Mouse (Mus musculus) CH12.LX (cell line): ENCODE results near the gene Mllt3. TPM values are rescaled to one million over a fixed set of nuclear protein-coding genes. Genes with fewer than 3 reads are reported as not detected.

ENCODE experiments used
- DNase-seq: peaks from one replicate; pipeline ENCODE4 v3.0.0-alpha.2; 2013; ENCODE audit errors: extremely low read depth
- H3K27ac ChIP-seq: 2 replicates; pipeline ENCODE4 v1.5.1; 2012; ENCODE audit warnings: low read depth, mild to moderate bottlenecking, control low read depth, moderate library complexity; ENCODE audit not compliant: insufficient read depth
- H3K27me3 ChIP-seq: replicated peaks from 2 replicates; pipeline ENCODE3; 2012; ENCODE audit warnings: inconsistent platforms
- H3K36me3 ChIP-seq, 2 experiments: replicated peaks in 1 of 2; 2 replicates each; pipeline versions ENCODE3 to v1.6.1; 2012; ENCODE audit warnings: inconsistent platforms in 1 of 2, low read length in 1 of 2, mild to moderate bottlenecking in 1 of 2, mixed read lengths in 1 of 2, moderate library complexity in 1 of 2; ENCODE audit not compliant: control insufficient read depth in 1 of 2, insufficient read depth in 1 of 2
- H3K4me1 ChIP-seq, 2 experiments: 2 replicates each; pipeline ENCODE4 v1.6.1; 2012; ENCODE audit warnings: inconsistent platforms in 1 of 2, moderate library complexity in 1 of 2; ENCODE audit not compliant: insufficient read depth in 2 of 2, control insufficient read depth in 1 of 2
- H3K4me2 ChIP-seq: 2 replicates; pipeline ENCODE4 v1.6.1; 2012; ENCODE audit warnings: low read depth, mild to moderate bottlenecking, control low read depth; ENCODE audit not compliant: poor library complexity, insufficient read depth, severe bottlenecking
- H3K4me3 ChIP-seq, 3 experiments: fragments of 150-350 bp in 1 of 3; sonication (generic) in 1 of 3; replicated peaks in 1 of 3; 2 replicates each; pipeline versions ENCODE3 to v1.5.1; 2011 to 2012; ENCODE audit warnings: low read depth in 2 of 3, low read length in 2 of 3, mild to moderate bottlenecking in 2 of 3, moderate library complexity in 2 of 3, control low read depth in 1 of 3, improper control_type of control experiment in 1 of 3, inconsistent platforms in 1 of 3, mixed read lengths in 1 of 3; ENCODE audit not compliant: poor library complexity in 1 of 3
- H3K79me2 ChIP-seq: replicated peaks from 2 replicates; pipeline ENCODE4 v1.6.1; 2012; ENCODE audit warnings: mild to moderate bottlenecking, moderate library complexity; ENCODE audit not compliant: control insufficient read depth, poor library complexity, insufficient read depth, severe bottlenecking; ENCODE audit errors: extremely low read depth
- H3K9ac ChIP-seq: 2 replicates; pipeline ENCODE4 v1.6.1; 2012; ENCODE audit warnings: low read depth, mild to moderate bottlenecking, control low read depth, moderate library complexity; ENCODE audit not compliant: insufficient read depth
- H3K9me3 ChIP-seq: replicated peaks from 2 replicates; pipeline ENCODE3; 2012; ENCODE audit warnings: low read length, inconsistent platforms, mixed read lengths
- BHLHE40 ChIP-seq: IDR thresholded peaks from 2 replicates; pipeline ENCODE4 v1.6.1; 2011; ENCODE audit warnings: mild to moderate bottlenecking, low read depth, low read length, improper control_type of control experiment
- CHD2 ChIP-seq: IDR thresholded peaks from 2 replicates; pipeline ENCODE4 v1.6.1; 2011; ENCODE audit warnings: low read length, improper control_type of control experiment
- CTCF ChIP-seq, 2 experiments: IDR thresholded peaks in 1 of 2; conservative IDR thresholded peaks in 1 of 2; 2 replicates each; pipeline ENCODE4 v1.5.1; 2011 to 2012; ENCODE audit warnings: low read depth in 2 of 2, low read length in 2 of 2, improper control_type of control experiment in 1 of 2, inconsistent platforms in 1 of 2, mild to moderate bottlenecking in 1 of 2, moderate library complexity in 1 of 2
- E2F4 ChIP-seq: IDR thresholded peaks from 2 replicates; pipeline ENCODE4 v1.6.1; 2011; ENCODE audit warnings: low read depth, low read length, improper control_type of control experiment; ENCODE audit not compliant: insufficient replicate concordance
- EP300 ChIP-seq: IDR thresholded peaks from 2 replicates; pipeline ENCODE4 v1.6.1; 2011; ENCODE audit warnings: low read length, improper control_type of control experiment
- GABPA ChIP-seq: IDR thresholded peaks from 2 replicates; pipeline ENCODE4 v1.6.1; 2012; ENCODE audit warnings: low read depth, low read length, improper control_type of control experiment, inconsistent platforms; ENCODE audit not compliant: insufficient replicate concordance
- HCFC1 ChIP-seq: IDR thresholded peaks from 2 replicates; pipeline ENCODE4 v1.6.1; 2012; ENCODE audit warnings: low read depth, mild to moderate bottlenecking, inconsistent platforms, low read length, improper control_type of control experiment
- JUND ChIP-seq: conservative IDR thresholded peaks from 2 replicates; pipeline ENCODE4 v1.6.1; 2011; ENCODE audit warnings: low read depth, low read length, improper control_type of control experiment
- KAT2A ChIP-seq: IDR thresholded peaks from 2 replicates; pipeline ENCODE4 v1.6.1; 2012; ENCODE audit warnings: low read length, improper control_type of control experiment, inconsistent platforms; ENCODE audit not compliant: insufficient replicate concordance
- MAFK ChIP-seq: IDR thresholded peaks from 2 replicates; pipeline ENCODE4 v1.6.1; 2011; ENCODE audit warnings: low read length, improper control_type of control experiment; ENCODE audit not compliant: insufficient replicate concordance
- MAX ChIP-seq: IDR thresholded peaks from 2 replicates; pipeline ENCODE4 v1.6.1; 2011; ENCODE audit warnings: low read length, improper control_type of control experiment
- MEF2A ChIP-seq: IDR thresholded peaks from 2 replicates; pipeline ENCODE4 v1.6.1; 2014; ENCODE audit warnings: low read depth, mild to moderate bottlenecking, inconsistent platforms, low read length, improper control_type of control experiment, borderline replicate concordance
- MYC ChIP-seq: IDR thresholded peaks from 2 replicates; pipeline ENCODE4 v1.6.1; 2011; ENCODE audit warnings: low read depth, mild to moderate bottlenecking, improper control_type of control experiment, low read length
- NRF1 ChIP-seq: IDR thresholded peaks from 2 replicates; pipeline ENCODE4 v1.6.1; 2014; ENCODE audit warnings: low read depth, mild to moderate bottlenecking, inconsistent platforms, low read length, improper control_type of control experiment, moderate library complexity
- PAX5 ChIP-seq: IDR thresholded peaks from 2 replicates; pipeline ENCODE4 v1.6.1; 2012; ENCODE audit warnings: low read length, inconsistent platforms, mixed read lengths
- POLR2AphosphoS2 ChIP-seq: IDR thresholded peaks from 2 replicates; pipeline ENCODE4 v1.6.1; 2011; ENCODE audit warnings: low read depth, low read length, improper control_type of control experiment
- RAD21 ChIP-seq: IDR thresholded peaks from 2 replicates; pipeline ENCODE4 v1.6.1; 2011; ENCODE audit warnings: low read depth, mild to moderate bottlenecking, low read length, improper control_type of control experiment, moderate library complexity
- SIN3A ChIP-seq: IDR thresholded peaks from 2 replicates; pipeline ENCODE4 v1.6.1; 2012; ENCODE audit warnings: low read length, improper control_type of control experiment, inconsistent platforms
- SMC3 ChIP-seq: IDR thresholded peaks from 2 replicates; pipeline ENCODE4 v1.6.1; 2011; ENCODE audit warnings: low read depth, low read length, improper control_type of control experiment
- TBP ChIP-seq: conservative IDR thresholded peaks from 2 replicates; pipeline ENCODE4 v1.6.1; 2011; ENCODE audit warnings: low read depth, low read length, improper control_type of control experiment
- TCF12 ChIP-seq: IDR thresholded peaks from 2 replicates; pipeline ENCODE4 v1.6.1; 2014; ENCODE audit warnings: low read depth, mild to moderate bottlenecking, inconsistent platforms, low read length, improper control_type of control experiment
- UBTF ChIP-seq: IDR thresholded peaks from 2 replicates; pipeline ENCODE4 v1.6.1; 2012; ENCODE audit warnings: low read depth, mild to moderate bottlenecking, inconsistent platforms, low read length, improper control_type of control experiment, moderate library complexity
- USF1 ChIP-seq: IDR thresholded peaks from 2 replicates; pipeline ENCODE4 v1.6.1; 2014; ENCODE audit warnings: low read depth, mild to moderate bottlenecking, inconsistent platforms, low read length, improper control_type of control experiment
- USF2 ChIP-seq: conservative IDR thresholded peaks from 2 replicates; pipeline ENCODE4 v1.6.1; 2011; ENCODE audit warnings: low read depth, low read length, improper control_type of control experiment
- ZKSCAN1 ChIP-seq: IDR thresholded peaks from 2 replicates; pipeline ENCODE4 v1.6.1; 2012; ENCODE audit warnings: low read depth, inconsistent platforms, low read length, improper control_type of control experiment, borderline replicate concordance
- dilution Hi-C: fragments of 300-500 bp; cut with MboI; formaldehyde crosslinking; loops from 2 replicates; pipeline ENCODE4 v1.14.3; 2020; ENCODE audit warnings: low sequenced_read_pairs; ENCODE audit not compliant: extremely low pct_unique_long_range_greater_than_20kb, extremely low pct_ligation_motif_present
- in situ Hi-C: fragments of 300-500 bp; cut with MboI; formaldehyde crosslinking; loops from 3 replicates; pipeline ENCODE4 v1.14.3; 2019; ENCODE audit warnings: low sequenced_read_pairs, low pct_ligation_motif_present, low pct_unique_long_range_greater_than_20kb, mixed read lengths
- polyA plus RNA-seq: library from polyadenylated mRNA; unstranded; fragments of >175 nt; gene quantifications from 2 replicates; pipeline ENCODE4 v1.2.1, GENCODE M21; 2012; ENCODE audit warnings: low read depth; ENCODE audit not compliant: insufficient read length
- total RNA-seq, 2 experiments: library from RNA; depleted of rRNA; stranded (reverse); fragments of 300-350 nt in 1 of 2; fragments of >200 nt in 1 of 2; gene quantifications; 2 replicates each; pipeline ENCODE4 v1.2.3; 2012 to 2014

Gene Mllt3
- total and polyA plus RNA-seq, 3 experiments = 8.3 to 20.9 (median 10.1) TPM

DNA sequence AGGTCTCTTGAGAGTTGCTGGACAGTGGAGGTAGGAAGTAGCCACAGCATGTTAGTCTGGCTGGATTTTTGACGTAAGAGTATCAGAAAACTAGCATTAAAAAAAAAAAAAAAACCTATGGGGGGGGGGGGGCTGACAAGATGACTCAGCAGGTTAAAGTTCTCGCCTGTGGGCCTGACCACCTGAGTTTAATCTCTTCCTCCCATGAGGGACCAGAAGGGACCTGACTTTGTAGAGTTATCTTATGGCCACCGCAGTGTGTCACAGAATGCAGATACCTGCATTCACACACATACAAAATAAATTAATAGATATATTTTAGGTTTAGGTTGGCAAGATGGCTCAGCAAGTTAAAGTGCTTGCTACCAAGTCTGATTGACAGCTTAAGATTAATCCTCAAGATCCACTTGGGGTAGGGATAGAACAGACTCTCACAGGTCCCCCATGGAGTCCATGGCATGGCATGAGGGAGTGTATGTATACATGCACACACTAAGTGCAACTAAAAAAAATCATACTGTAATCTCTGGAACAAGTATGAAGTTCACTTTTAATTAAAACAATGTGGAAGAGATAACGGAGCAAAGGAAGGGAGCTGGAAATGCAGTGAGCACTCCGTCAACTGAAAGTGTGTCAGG, 203.6 kb downstream of the Mllt3 start:
- Histone ChIP-seq H3K9ac (no peak overlapping the region), H3K4me2 (no peak overlapping the region), H3K36me3 (peaks cover 0 to 2% of the 10 kb centered on the region in 2 experiments), H3K27me3 (no peaks in the 10 kb centered on the region), H3K4me1 (peaks cover 3 to 18% of the 10 kb centered on the region in 2 experiments; a peak in 2 of 4 replicates), H3K27ac (no peak overlapping the region), H3K79me2 (no peaks in the 10 kb centered on the region), H3K4me3 (no peak overlapping the region), H3K9me3 (no peaks in the 10 kb centered on the region)
- no peak for TF ChIP-seq ZKSCAN1
- no peak for TF ChIP-seq TCF12
- no peak for TF ChIP-seq SMC3
- TF ChIP-seq MEF2A = no peak
- no peak for TF ChIP-seq MYC
- TF ChIP-seq TBP = no peak
- no peak for TF ChIP-seq MAFK
- no peak for TF ChIP-seq HCFC1
- TF ChIP-seq JUND = no peak
- no peak for TF ChIP-seq EP300
- TF ChIP-seq CTCF (conservative IDR thresholded peaks at IDR 0.05 in 1 of 2, IDR thresholded peaks at IDR 0.05 in 1 of 2; ENCODE audit: low read depth in 2 of 2, low read length in 2 of 2) = no peak
- no peak for TF ChIP-seq USF1
- no peak for TF ChIP-seq POLR2AphosphoS2
- no peak for TF ChIP-seq SIN3A
- no peak for TF ChIP-seq USF2
- no peak for TF ChIP-seq RAD21
- TF ChIP-seq KAT2A = no peak
- dilution Hi-C loops = no loop called here
- no peak for DNase-seq
- in situ Hi-C loops = no loop called here

DNA sequence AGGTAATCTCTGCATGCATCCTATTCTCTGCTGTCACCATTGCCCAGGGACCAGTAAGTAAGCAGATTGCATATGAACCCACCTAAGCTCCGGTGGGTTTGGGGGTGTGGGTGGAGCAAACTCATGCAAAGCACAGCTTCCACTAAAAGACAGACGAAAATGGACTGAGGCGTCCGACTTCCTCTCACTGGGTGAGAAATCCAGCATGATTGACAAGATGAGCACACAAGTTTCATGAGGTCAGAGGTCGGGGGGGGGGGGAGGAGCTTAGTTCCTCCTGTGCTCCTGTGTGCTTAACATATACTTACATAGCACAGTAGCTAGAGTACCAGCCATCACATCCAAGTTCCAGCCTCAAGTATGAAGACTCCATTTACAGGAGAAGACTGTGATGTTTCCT, 206.8 kb downstream of the Mllt3 start:
- TF ChIP-seq GABPA = no peak
- no peak for TF ChIP-seq CHD2
- TF ChIP-seq EP300 = no peak
- TF ChIP-seq NRF1 = no peak
- TF ChIP-seq BHLHE40 = no peak
- no peak for TF ChIP-seq USF1
- no peak for TF ChIP-seq E2F4
- TF ChIP-seq MYC = no peak
- no peak for TF ChIP-seq HCFC1
- no peak for TF ChIP-seq PAX5
- TF ChIP-seq MAX = no peak
- no peak for TF ChIP-seq UBTF
- TF ChIP-seq, all 38 proteins: peak for 0
- peak; percentile 2 for DNase-seq
- Histone ChIP-seq H3K27me3 (no peaks in the 10 kb centered on the region), H3K4me2 (no peak overlapping the region), H3K27ac (no peak overlapping the region), H3K36me3 (peaks cover 0 to 2% of the 10 kb centered on the region in 2 experiments), H3K9ac (no peak overlapping the region), H3K4me3 (no peak overlapping the region), H3K4me1 (peaks cover 3 to 13% of the 10 kb centered on the region in 2 experiments; a peak in 2 of 4 replicates), H3K79me2 (no peaks in the 10 kb centered on the region), H3K9me3 (no peaks in the 10 kb centered on the region)
- dilution Hi-C loops (no loop called here), in situ Hi-C loops (no loop called here)
